Mouse (Mus musculus) liver, embryonic 15.5 days (tissue): Measurements from ENCODE around the gene Rtn1. TPM values are rescaled to one million over a fixed set of nuclear protein-coding genes. Genes with fewer than 3 reads are reported as not detected.

ENCODE experiments used
- ATAC-seq: fragments of 200-750 bp; cut with Nextera tagmentation; 2 replicates; pipeline ENCODE4 v1.8.0; 2017; ENCODE audit warnings: moderate number of reproducible peaks, mild to moderate bottlenecking, moderate library complexity; ENCODE audit not compliant: insufficient read depth
- H3K27ac ChIP-seq: fragments of 300-500 bp; sonication (generic); replicated peaks from 2 replicates; pipeline ENCODE4 v1.5.1; 2015; ENCODE audit warnings: mild to moderate bottlenecking, inconsistent platforms
- H3K27me3 ChIP-seq: fragments of 300-500 bp; sonication (generic); 2 replicates; pipeline ENCODE4 v1.6.1; 2015; ENCODE audit warnings: mild to moderate bottlenecking, inconsistent platforms
- H3K36me3 ChIP-seq: fragments of 300-500 bp; sonication (generic); replicated peaks from 2 replicates; pipeline ENCODE4 v1.6.1; 2015; ENCODE audit warnings: moderate library complexity, mild to moderate bottlenecking, inconsistent platforms
- H3K4me1 ChIP-seq: fragments of 300-500 bp; sonication (generic); replicated peaks from 2 replicates; pipeline ENCODE4 v1.6.1; 2015; ENCODE audit warnings: inconsistent platforms
- H3K4me2 ChIP-seq: fragments of 300-500 bp; sonication (generic); 2 replicates; pipeline ENCODE4 v1.6.1; 2015; ENCODE audit warnings: moderate library complexity, mild to moderate bottlenecking, inconsistent platforms
- H3K4me3 ChIP-seq: fragments of 300-500 bp; sonication (generic); replicated peaks from 2 replicates; pipeline ENCODE4 v1.5.1; 2015; ENCODE audit warnings: mild to moderate bottlenecking, inconsistent platforms
- H3K9ac ChIP-seq: fragments of 300-500 bp; sonication (generic); 2 replicates; pipeline ENCODE4 v1.6.1; 2015; ENCODE audit warnings: moderate library complexity, mild to moderate bottlenecking, inconsistent platforms
- H3K9me3 ChIP-seq: fragments of 300-500 bp; sonication (generic); replicated peaks from 2 replicates; pipeline ENCODE4 v1.6.1; 2016; ENCODE audit warnings: inconsistent platforms
- WGBS: fragments of 180-500 bp; shearing (Covaris S2); methylation state at CpG from one replicate; pipeline ENCODE4 v1.1.7; 2015; ENCODE audit warnings: mixed read lengths; ENCODE audit not compliant: insufficient replicate concordance; 5-methylcytosine and 5-hydroxymethylcytosine counted together
- polyA plus RNA-seq: library from polyadenylated mRNA; unstranded; fragments of >200 nt; fragmentation: Nextera tagmentation; extraction: Ambion mirVana; gene quantifications from 2 replicates; pipeline ENCODE4 v1.2.1, GENCODE M21; 2015

Gene Rtn1
- polyA plus RNA-seq, 1 experiment from 2014 or later: 2.0 TPM

DNA sequence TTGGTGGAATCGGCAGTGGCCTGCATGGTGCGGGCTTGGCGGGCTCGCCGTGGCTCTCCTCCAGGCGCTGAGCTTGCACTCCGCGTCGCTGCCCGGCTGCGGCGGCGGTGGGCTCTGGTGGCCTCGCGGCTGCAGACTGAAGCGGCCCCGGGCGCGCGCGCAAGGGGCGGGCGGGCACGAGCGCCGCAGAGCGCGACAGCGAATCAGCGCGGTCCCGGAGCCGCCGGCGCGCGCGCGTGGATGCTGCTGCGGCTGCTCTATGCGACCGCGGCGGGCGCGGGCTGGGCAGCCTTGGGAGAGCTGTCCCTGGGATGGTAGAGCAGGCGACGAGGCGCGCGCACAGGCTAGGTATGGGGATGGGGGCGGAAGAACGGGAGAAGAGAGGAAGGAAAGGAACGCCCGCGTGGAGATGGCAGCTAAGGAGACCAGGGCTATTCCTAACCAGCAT lies 172.3 kb downstream of the Rtn1 start:
- H3K27ac ChIP-seq: no peak overlapping the region
- H3K4me2 ChIP-seq: peak overlapping the region; percentile 61
- H3K9me3 ChIP-seq: no peaks in the 10 kb centered on the region
- peaks cover 36% of the 10 kb centered on the region for H3K27me3 ChIP-seq
- peak overlapping the region; percentile 30 for H3K4me3 ChIP-seq
- H3K36me3 ChIP-seq: no peaks in the 10 kb centered on the region
- no peak overlapping the region for H3K9ac ChIP-seq
- no peaks in the 10 kb centered on the region for H3K4me1 ChIP-seq
- under 1% methylated on average over 56 of the region's 56 CpGs for WGBS
- ATAC-seq: no peak

DNA sequence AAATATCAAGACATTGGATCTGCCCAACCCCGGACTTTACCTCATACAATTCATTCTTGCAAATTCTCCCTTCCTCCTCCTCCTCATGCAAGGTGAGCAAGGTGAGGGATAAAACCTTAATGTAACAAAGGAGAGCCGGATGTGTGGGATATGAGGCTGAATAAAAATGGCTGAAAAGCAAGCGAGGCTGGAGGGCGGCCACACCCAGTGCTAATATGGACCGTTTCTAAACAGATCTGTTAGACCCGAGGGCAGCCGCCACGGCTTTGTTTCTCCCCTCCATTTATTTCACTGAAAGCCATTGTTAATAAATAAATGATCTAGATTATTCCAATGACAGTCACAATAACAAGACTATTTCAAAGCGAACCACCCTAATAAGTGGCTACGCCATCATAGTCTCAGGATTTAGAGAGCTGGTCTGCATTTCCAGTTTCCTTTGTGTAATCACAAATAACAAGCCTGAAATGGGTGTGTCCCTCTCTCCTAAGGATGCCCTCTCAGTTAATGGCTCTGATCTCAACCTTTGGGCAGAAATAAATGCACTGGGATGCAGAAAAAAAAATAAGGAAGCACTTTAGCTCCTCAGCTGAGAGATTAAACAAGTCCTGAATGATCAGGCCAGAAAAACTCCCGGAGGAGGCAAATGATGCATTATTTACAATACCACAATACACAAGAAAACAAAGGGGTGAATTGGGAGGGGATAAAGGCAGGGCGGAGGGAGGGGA lies 173.1 kb downstream of the Rtn1 start:
- Histone ChIP-seq H3K27me3 (peaks cover 36% of the 10 kb centered on the region), H3K9ac (no peak overlapping the region), H3K4me3 (no peak overlapping the region), H3K9me3 (no peaks in the 10 kb centered on the region), H3K4me2 (no peak overlapping the region), H3K36me3 (no peaks in the 10 kb centered on the region), H3K4me1 (no peaks in the 10 kb centered on the region), H3K27ac (no peak overlapping the region)
- no peak for ATAC-seq
- 54% methylated on average over 12 of the region's 12 CpGs for WGBS

DNA sequence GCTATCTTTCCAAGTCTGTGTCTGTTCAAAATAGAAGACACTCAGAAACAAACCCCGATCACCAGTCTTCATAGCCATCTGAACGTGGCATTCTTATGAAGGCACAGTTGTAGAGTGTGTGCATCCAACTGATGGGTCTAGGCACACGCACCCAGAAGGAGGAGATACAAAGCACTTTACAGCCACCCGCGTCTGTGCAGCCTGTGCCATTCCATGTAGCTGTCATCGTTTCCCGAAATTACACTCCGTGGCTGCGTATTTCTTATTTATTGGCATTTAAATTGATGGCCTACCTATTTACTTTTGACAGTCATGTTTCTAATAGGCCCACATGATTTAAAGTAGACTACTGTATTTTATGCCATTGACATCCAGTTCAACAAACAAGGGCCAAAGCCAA lies 173.9 kb downstream of the Rtn1 start:
- ATAC-seq: no peak
- Histone ChIP-seq H3K4me1 (no peaks in the 10 kb centered on the region), H3K27me3 (peaks cover 36% of the 10 kb centered on the region), H3K4me3 (no peak overlapping the region), H3K9ac (no peak overlapping the region), H3K36me3 (no peaks in the 10 kb centered on the region), H3K9me3 (no peaks in the 10 kb centered on the region), H3K27ac (no peak overlapping the region), H3K4me2 (no peak overlapping the region)
- WGBS: 77% methylated on average over 9 of the region's 9 CpGs

DNA sequence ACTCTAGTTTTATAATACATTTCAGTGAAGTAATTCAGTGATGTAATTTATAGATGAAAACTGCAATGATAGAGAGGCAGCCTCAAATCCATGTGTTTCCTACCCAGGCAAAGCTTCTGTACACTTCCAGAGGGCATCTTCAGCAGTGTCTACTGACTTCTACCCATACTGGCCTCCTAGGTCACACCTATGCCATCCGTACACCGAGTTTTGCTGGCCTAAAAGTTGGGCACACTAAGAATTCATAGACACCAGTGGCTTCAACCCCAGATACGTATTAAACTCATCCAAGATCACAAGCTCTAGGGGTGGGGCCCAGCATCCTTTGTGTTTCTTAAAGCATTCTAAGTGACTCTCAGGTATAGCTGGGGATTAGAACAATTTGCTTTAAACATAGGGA lies 174.7 kb downstream of the Rtn1 start:
- no peak for ATAC-seq
- H3K9me3 ChIP-seq: no peaks in the 10 kb centered on the region
- 75% methylated on average over 3 of the region's 3 CpGs for whole genome bisulfite sequencing
- H3K4me2 ChIP-seq: no peak overlapping the region
- no peaks in the 10 kb centered on the region for H3K4me1 ChIP-seq
- H3K9ac ChIP-seq: no peak overlapping the region
- no peak overlapping the region for H3K27ac ChIP-seq
- H3K27me3 ChIP-seq: peaks cover 36% of the 10 kb centered on the region
- no peaks in the 10 kb centered on the region for H3K36me3 ChIP-seq
- no peak overlapping the region for H3K4me3 ChIP-seq

DNA sequence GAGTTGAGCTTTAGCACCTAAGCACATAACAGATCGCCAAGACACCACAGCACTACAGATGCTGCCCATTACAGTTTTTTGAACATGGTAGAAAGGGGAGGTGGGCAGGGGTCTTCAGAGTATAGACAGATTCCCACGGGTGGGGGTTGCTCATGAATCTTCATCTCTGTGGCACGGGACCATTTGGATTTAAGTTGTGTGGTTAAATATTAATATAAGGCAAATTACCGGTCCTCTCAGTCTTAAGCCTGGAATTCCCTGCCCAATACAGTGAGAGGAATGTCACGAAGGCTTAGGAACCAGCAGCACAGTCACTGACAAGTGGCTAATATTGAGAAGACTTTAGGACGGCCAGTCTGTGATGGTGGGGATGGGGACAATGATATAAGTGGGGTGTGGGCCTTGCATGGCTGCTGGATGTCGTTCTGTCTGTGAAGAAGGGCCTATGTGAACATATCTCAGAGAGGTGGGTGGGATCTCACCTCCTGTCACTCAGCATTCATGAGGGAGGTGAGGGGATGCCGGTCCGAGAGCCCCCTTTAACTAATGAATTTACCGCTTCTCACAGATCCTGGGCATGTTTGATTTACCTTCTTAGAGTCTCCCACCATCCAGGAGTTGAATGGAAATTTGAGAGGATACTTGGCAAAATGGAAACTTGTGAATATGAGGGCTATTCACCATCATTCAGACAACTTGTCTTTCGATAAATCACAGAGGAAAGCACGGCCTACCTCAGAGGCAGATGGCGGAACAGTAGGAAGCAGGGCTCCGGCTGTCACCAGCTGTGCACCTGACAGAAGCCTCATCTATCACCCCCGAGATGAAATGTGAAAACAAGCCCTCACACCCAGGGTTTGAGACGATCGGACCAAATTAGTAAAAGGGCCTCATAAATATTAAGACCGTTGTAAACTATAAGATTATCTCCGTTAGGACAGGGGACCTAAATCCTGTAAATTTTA lies 175.7 kb downstream of the Rtn1 start:
- no peak for ATAC-seq
- Histone ChIP-seq H3K9me3 (no peaks in the 10 kb centered on the region), H3K4me3 (no peak overlapping the region), H3K27ac (no peak overlapping the region), H3K4me2 (no peak overlapping the region), H3K27me3 (peaks cover 31% of the 10 kb centered on the region), H3K9ac (no peak overlapping the region), H3K36me3 (no peaks in the 10 kb centered on the region), H3K4me1 (no peaks in the 10 kb centered on the region)
- WGBS: 68% methylated on average over 19 of the region's 19 CpGs

DNA sequence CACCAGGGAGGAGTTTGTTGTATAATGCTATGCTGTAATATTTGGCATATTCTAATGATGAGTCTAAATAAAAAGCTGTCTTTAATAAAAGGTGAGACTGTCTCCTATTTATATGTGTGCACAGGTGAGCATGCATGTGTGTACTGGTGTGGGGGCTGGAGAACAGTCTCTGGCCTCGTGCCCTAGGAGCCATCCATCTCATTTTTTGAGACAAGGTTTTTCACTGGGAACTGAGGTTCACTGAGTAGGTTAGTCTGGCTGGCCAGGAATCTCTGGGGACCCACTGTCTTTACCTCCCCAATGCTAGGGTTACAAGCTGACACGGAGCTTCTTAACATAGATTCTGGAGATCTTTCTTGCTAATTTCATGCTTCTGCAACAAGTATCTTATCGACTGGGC lies 176.7 kb downstream of the Rtn1 start:
- H3K4me1 ChIP-seq: no peaks in the 10 kb centered on the region

DNA sequence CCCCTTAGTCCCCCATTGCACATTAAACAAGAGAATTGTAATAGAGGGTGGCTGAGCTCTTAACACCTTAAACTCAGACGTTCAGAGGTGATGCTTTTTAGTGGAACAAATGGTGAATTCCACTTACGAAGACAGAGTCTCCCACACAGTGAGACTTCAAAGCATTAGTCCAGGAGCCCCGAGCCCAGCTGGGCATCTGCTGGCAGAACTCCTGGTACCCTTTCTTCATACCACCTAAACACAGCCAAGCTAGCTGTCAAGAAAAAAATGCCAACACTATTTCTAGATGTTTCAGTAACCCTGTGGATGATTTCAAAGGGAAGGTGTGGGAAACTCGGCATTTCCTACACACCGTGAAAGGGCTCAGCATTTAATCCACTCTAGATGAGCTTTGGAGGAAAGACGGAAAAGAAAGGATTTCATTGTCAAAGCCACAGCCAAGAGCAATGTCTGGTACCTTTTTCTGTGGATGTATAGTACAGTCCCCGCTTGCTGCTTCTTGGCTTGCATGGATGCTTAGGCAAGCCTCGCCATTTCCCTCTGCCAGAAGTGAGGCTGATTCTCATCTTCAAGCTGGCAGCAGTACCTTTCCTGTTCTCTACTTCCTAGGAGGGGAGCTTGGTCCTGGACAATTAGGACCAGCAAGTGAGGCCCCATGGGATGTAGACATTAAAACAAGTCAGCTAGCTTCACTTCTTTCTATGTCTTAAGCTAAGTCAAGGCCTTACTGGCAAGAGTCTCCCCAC lies 179.2 kb downstream of the Rtn1 start:
- 60% methylated on average over 8 of the region's 8 CpGs for WGBS

More for the DNA sequence above, 176.7 kb downstream of the Rtn1 start:
- no peak for ATAC-seq
- Histone ChIP-seq H3K27me3 (peaks cover 21% of the 10 kb centered on the region), H3K9ac (no peak overlapping the region), H3K4me3 (no peak overlapping the region), H3K9me3 (no peaks in the 10 kb centered on the region), H3K4me2 (no peak overlapping the region), H3K36me3 (no peaks in the 10 kb centered on the region), H3K27ac (no peak overlapping the region)
- 48% methylated on average over 3 of the region's 3 CpGs for WGBS

DNA sequence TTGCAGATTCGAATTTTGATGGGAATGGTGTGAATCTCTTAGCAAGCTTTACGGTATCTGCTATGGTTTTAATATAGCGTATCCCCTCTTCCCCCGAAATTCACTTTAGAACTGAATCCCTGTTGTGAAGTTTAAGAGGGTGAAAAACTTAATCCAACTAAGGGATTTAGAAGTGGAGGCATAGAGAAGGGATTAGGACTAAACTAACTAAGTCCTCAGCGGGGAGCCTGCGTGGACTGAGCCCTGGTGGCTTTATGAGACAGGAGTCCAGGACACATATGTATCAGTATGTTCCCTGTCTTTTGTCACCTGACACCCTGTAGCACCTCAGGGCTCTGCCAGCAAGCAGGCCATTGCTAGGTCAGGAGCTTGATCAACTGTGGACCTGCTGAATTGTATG lies 181.1 kb downstream of the Rtn1 start:
- no peak for ATAC-seq
- Histone ChIP-seq H3K9me3 (no peaks in the 10 kb centered on the region), H3K4me2 (no peak overlapping the region), H3K36me3 (no peaks in the 10 kb centered on the region), H3K4me1 (no peaks in the 10 kb centered on the region), H3K9ac (no peak overlapping the region), H3K27ac (no peak overlapping the region), H3K4me3 (no peak overlapping the region), H3K27me3 (no peaks in the 10 kb centered on the region)
- WGBS: 73% methylated on average over 6 of the region's 6 CpGs

More for the DNA sequence above, 179.2 kb downstream of the Rtn1 start:
- Histone ChIP-seq H3K9ac (no peak overlapping the region), H3K27me3 (no peaks in the 10 kb centered on the region), H3K36me3 (no peaks in the 10 kb centered on the region), H3K27ac (no peak overlapping the region), H3K4me2 (no peak overlapping the region), H3K4me1 (no peaks in the 10 kb centered on the region), H3K9me3 (no peaks in the 10 kb centered on the region), H3K4me3 (no peak overlapping the region)
- no peak for ATAC-seq

DNA sequence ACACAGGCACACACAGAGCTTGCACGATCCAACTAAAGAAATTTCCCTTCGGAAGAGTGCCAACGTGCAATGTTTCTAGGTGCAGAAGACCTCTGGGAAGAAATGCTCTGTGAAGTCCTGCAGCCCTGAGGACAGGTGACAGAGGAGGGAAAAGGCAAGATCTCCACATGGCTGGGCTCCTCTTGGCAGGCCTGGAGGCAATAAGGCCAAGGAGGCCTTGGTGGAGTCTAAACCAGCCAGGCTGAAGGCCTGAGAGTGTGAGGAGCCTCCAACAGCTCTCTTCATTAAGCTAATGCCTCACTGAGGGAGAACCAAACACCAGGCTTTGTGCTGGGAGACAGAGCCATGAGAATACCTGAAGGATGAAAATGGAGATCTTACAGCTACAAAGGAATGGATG lies 183.5 kb downstream of the Rtn1 start:
- no peak for ATAC-seq

DNA sequence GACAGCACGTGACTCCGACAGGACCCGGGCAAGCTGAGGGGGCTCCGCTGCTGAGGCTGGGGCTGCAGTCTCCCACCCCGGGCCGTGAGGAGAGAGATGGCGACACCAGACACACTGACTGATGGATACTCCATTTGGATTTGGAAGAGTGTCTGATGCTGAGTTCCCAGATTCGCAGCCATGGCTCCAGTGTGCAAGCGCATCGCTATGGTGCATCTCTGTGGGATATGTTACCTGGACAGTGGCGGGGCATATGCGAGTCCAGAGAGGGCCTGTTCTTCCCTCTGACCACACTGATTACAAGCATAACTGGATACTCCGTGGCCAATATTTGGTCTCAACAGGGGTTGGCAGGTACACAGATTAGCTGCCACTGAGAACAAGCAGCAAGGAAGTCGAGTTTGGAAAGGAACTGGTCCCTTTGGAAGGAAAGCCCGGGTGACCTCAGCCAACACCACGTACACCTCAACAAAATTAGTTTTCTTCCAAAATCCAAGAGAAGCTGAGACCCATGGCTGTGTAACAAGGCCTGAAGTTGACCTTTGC lies 185.2 kb downstream of the Rtn1 start:
- Histone ChIP-seq H3K27ac (no peak overlapping the region), H3K36me3 (no peaks in the 10 kb centered on the region)

More for the DNA sequence above, 183.5 kb downstream of the Rtn1 start:
- Histone ChIP-seq H3K36me3 (no peaks in the 10 kb centered on the region), H3K4me3 (no peak overlapping the region), H3K4me1 (no peaks in the 10 kb centered on the region), H3K27ac (no peak overlapping the region), H3K9ac (no peak overlapping the region), H3K4me2 (no peak overlapping the region), H3K9me3 (no peaks in the 10 kb centered on the region), H3K27me3 (no peaks in the 10 kb centered on the region)
- 76% methylated on average over 3 of the region's 3 CpGs for WGBS

More for the DNA sequence above, 185.2 kb downstream of the Rtn1 start:
- H3K4me3 ChIP-seq: no peak overlapping the region
- H3K9ac ChIP-seq: no peak overlapping the region
- H3K4me1 ChIP-seq: no peaks in the 10 kb centered on the region
- no peaks in the 10 kb centered on the region for H3K27me3 ChIP-seq
- no peak for ATAC-seq
- no peaks in the 10 kb centered on the region for H3K9me3 ChIP-seq
- H3K4me2 ChIP-seq: no peak overlapping the region
- WGBS: 79% methylated on average over 16 of the region's 16 CpGs
